Mouse (Mus musculus): Measurements from ENCODE around the gene Nav2. TPM values are rescaled to one million over a fixed set of nuclear protein-coding genes. Genes with fewer than 3 reads are reported as not detected.
A peak's percentile ranks its signal among the peaks of the same experiment; 100 is the strongest.

Nav2 gene
- polyA plus RNA-seq, 1 experiment from 2014 or later: 22.4 TPM

DNA sequence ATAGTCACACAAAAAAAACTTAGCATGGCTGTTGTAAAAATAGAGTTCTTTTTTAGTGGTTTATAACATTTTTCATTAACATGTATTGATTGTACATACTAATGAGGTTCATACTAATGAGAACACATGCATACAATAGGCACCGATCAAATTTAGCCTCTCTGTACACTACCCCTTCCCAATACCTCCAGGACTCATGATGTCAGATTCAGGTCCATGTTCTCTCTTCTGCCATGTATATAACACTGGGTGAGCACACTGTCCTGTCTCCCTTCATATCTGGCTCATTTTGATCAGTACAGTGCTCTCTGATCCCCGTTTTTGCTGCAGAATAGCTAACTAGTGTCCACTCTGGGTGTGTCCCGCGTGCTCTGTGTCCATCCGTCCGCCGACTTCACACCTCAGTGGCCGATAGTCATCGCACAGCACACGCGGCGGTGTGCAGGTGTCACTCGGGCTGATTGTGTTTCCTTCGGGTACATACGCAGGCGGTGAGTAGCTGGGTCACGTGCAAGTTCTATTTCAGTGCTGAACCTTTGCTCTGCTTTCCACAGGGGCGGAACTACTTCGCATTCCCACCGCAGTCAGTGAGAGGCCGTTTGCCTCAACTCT lies 268.2 kb downstream of the Nav2 start:
- ATAC-seq: no peak; the same call in 1 of the 2 replicates
- no peaks in the 10 kb centered on the region for H3K36me3 ChIP-seq (ENCODE audit: insufficient read depth, low read length)
- H3K4me3 ChIP-seq (ENCODE audit: low read depth, low read length): no peak overlapping the region
- no peak for DNase-seq (ENCODE audit: low spot score)
- H3K27ac ChIP-seq (ENCODE audit: low read length): no peak overlapping the region
- TF ChIP-seq CTCF (IDR thresholded peaks at IDR 0.05): no peak
- TF ChIP-seq EP300 (IDR thresholded peaks at IDR 0.05): no peak
- H3K4me2 ChIP-seq (replicated peaks; ENCODE audit: low read depth, low read length): no peak overlapping the region
- no peaks in the 10 kb centered on the region for H3K27me3 ChIP-seq (replicated peaks; ENCODE audit: insufficient read depth, low read length)
- H3K4me1 ChIP-seq (ENCODE audit: insufficient read depth, low read depth, low read length): peaks cover 8% of the 10 kb centered on the region; the same call in 1 of the 2 replicates
- 70% methylated on average over 21 of the region's 21 CpGs for WGBS
- H3K9me3 ChIP-seq (ENCODE audit: low read length): no peaks in the 10 kb centered on the region
- no peak overlapping the region for H3K9ac ChIP-seq (replicated peaks; ENCODE audit: low read depth)

- ATAC-seq (peak; percentile 23; the same call in 1 of the 2 replicates), DNase-seq (ENCODE audit: low spot score) (no peak)
- Histone ChIP-seq H3K27ac (ENCODE audit: low read length) (no peak overlapping the region), H3K4me3 (ENCODE audit: low read depth, low read length) (no peak overlapping the region), H3K27me3 (replicated peaks; ENCODE audit: insufficient read depth, low read length) (no peaks in the 10 kb centered on the region), H3K9ac (replicated peaks; ENCODE audit: low read depth) (no peak overlapping the region), H3K4me1 (ENCODE audit: insufficient read depth, low read depth, low read length) (peaks cover 6% of the 10 kb centered on the region; the same call in 1 of the 2 replicates), H3K4me2 (replicated peaks; ENCODE audit: low read depth, low read length) (no peak overlapping the region), H3K36me3 (ENCODE audit: insufficient read depth, low read length) (no peaks in the 10 kb centered on the region), H3K9me3 (ENCODE audit: low read length) (no peaks in the 10 kb centered on the region)
- no peak for TF ChIP-seq CTCF (IDR thresholded peaks at IDR 0.05)
- TF ChIP-seq EP300 (IDR thresholded peaks at IDR 0.05): no peak
- WGBS: 55% methylated on average over 4 of the region's 4 CpGs
These were observed 269.7 kb downstream of the Nav2 start for GRCm38 (mm10) chr7:49178217-49178616.

- Histone ChIP-seq H3K27ac (ENCODE audit: low read length) (no peak overlapping the region), H3K9ac (replicated peaks; ENCODE audit: low read depth) (no peak overlapping the region), H3K9me3 (ENCODE audit: low read length) (no peaks in the 10 kb centered on the region), H3K36me3 (ENCODE audit: insufficient read depth, low read length) (no peaks in the 10 kb centered on the region), H3K4me2 (replicated peaks; ENCODE audit: low read depth, low read length) (no peak overlapping the region), H3K4me3 (ENCODE audit: low read depth, low read length) (no peak overlapping the region), H3K27me3 (replicated peaks; ENCODE audit: insufficient read depth, low read length) (no peaks in the 10 kb centered on the region), H3K4me1 (ENCODE audit: insufficient read depth, low read depth, low read length) (peaks cover 7% of the 10 kb centered on the region; the same call in 1 of the 2 replicates)
- TF ChIP-seq CTCF (IDR thresholded peaks at IDR 0.05): no peak
- no peak for TF ChIP-seq EP300 (IDR thresholded peaks at IDR 0.05)
- ATAC-seq (no peak), DNase-seq (ENCODE audit: low spot score) (no peak)
- WGBS: 59% methylated on average over 8 of the region's 8 CpGs
These were observed 272.5 kb downstream of the Nav2 start for GRCm38 (mm10) chr7:49181010-49181409.

DNA sequence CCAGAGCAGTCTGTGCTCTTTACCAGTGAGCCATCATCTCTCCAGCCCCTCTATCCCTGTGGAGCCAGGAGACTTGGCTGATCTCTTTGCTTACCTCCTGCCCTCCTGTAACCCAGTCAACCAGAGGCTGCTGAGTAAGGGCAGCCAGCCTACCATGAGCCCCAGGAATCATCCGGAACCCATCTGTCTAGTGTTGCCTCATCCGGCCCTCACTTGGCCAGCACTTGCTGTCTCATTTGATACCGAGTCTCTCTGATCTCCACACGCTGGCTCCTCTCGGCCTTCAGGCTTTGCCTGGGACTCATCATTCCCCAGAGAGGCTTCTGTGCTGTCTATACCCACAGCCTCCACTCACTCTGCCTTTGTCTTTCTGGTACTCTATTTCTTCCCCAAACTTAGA lies 273.9 kb downstream of the Nav2 start:
- no peaks in the 10 kb centered on the region for H3K9me3 ChIP-seq (ENCODE audit: low read length)
- no peak overlapping the region for H3K27ac ChIP-seq (ENCODE audit: low read length)
- no peak for TF ChIP-seq CTCF (IDR thresholded peaks at IDR 0.05)
- TF ChIP-seq EP300 (IDR thresholded peaks at IDR 0.05): no peak
- ATAC-seq: no peak
- H3K4me2 ChIP-seq (replicated peaks; ENCODE audit: low read depth, low read length): no peak overlapping the region
- H3K27me3 ChIP-seq (replicated peaks; ENCODE audit: insufficient read depth, low read length): no peaks in the 10 kb centered on the region
- no peak overlapping the region for H3K9ac ChIP-seq (replicated peaks; ENCODE audit: low read depth)
- H3K4me1 ChIP-seq (ENCODE audit: insufficient read depth, low read depth, low read length): peaks cover 9% of the 10 kb centered on the region; the same call in 1 of the 2 replicates
- no peaks in the 10 kb centered on the region for H3K36me3 ChIP-seq (ENCODE audit: insufficient read depth, low read length)
- DNase-seq (ENCODE audit: low spot score): no peak
- 73% methylated on average over 5 of the region's 5 CpGs for WGBS
- no peak overlapping the region for H3K4me3 ChIP-seq (ENCODE audit: low read depth, low read length)

DNA sequence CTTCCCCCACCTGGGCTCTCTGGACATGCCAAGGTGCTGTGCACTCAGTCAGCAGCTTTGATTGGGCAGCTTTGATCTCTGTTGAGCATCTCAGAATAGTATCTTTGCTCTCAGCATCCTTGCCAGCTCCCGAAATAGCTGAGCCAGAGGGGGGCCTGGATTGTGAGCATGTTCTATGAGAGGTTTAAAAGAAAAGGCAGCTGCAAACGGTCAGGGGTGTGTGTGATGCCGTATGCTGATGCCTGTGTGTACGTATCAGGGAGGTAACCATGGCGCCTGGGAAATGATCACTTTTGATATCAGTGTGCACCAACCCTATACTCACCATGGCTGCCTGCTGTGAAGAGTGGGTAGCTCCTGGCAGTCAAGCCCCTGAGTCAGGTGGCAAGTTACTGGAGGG lies 275.2 kb downstream of the Nav2 start:
- no peak for ATAC-seq
- no peak overlapping the region for H3K4me2 ChIP-seq (replicated peaks; ENCODE audit: low read depth, low read length)
- no peak overlapping the region for H3K9ac ChIP-seq (replicated peaks; ENCODE audit: low read depth)
- H3K27ac ChIP-seq (ENCODE audit: low read length): no peak overlapping the region
- no peaks in the 10 kb centered on the region for H3K27me3 ChIP-seq (replicated peaks; ENCODE audit: insufficient read depth, low read length)
- no peak overlapping the region for H3K4me3 ChIP-seq (ENCODE audit: low read depth, low read length)
- no peak for DNase-seq (ENCODE audit: low spot score)
- no peaks in the 10 kb centered on the region for H3K36me3 ChIP-seq (ENCODE audit: insufficient read depth, low read length)
- WGBS: 72% methylated on average over 5 of the region's 5 CpGs
- peaks cover 4% of the 10 kb centered on the region; the same call in 1 of the 2 replicates for H3K4me1 ChIP-seq (ENCODE audit: insufficient read depth, low read depth, low read length)
- no peaks in the 10 kb centered on the region for H3K9me3 ChIP-seq (ENCODE audit: low read length)
- no peak for TF ChIP-seq EP300 (IDR thresholded peaks at IDR 0.05)
- no peak for TF ChIP-seq CTCF (IDR thresholded peaks at IDR 0.05)

DNA sequence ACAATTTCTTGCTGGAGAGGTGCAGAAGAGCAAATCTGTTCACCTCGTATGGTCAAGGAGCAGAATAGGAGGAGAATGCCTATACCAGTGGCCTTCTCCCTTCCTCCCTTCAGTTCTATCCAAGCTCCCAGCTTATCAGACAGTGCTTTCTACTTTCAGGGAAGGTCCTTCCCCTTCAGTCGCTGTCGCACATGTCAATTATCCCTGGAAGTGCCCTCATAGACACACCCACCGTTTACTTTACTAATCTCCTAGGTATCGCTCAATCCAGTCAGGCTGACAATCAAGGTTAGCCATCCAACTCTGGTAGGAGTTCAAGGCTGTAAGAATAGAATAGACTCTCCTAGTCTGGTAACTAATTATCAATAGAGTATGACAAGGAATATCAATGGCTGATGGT lies 277.5 kb downstream of the Nav2 start:
- Histone ChIP-seq H3K36me3 (ENCODE audit: insufficient read depth, low read length) (no peaks in the 10 kb centered on the region), H3K4me2 (replicated peaks; ENCODE audit: low read depth, low read length) (no peak overlapping the region), H3K9ac (replicated peaks; ENCODE audit: low read depth) (no peak overlapping the region), H3K4me1 (ENCODE audit: insufficient read depth, low read depth, low read length) (peaks cover 4% of the 10 kb centered on the region; the same call in 1 of the 2 replicates), H3K4me3 (ENCODE audit: low read depth, low read length) (no peak overlapping the region), H3K9me3 (ENCODE audit: low read length) (no peaks in the 10 kb centered on the region), H3K27me3 (replicated peaks; ENCODE audit: insufficient read depth, low read length) (no peaks in the 10 kb centered on the region), H3K27ac (ENCODE audit: low read length) (no peak overlapping the region)
- 57% methylated on average over 5 of the region's 5 CpGs for WGBS
- TF ChIP-seq EP300 (IDR thresholded peaks at IDR 0.05) (no peak), CTCF (IDR thresholded peaks at IDR 0.05) (no peak)
- DNase-seq (ENCODE audit: low spot score) (no peak), ATAC-seq (no peak)

Measured in lung, postnatal 0 days (tissue).